Mouse (Mus musculus): Measurements from ENCODE around the gene Gfi1b. TPM values are rescaled to one million over a fixed set of nuclear protein-coding genes. Genes with fewer than 3 reads are reported as not detected.
A peak's percentile ranks its signal among the peaks of the same experiment; 100 is the strongest.

Gene Gfi1b
- 0.49 and 0.76 TPM in 2 replicates for polyA plus RNA-seq (2011; ENCODE audit: insufficient read depth, insufficient read length, low read depth, missing spikeins)

- no peaks in the 10 kb centered on the region for H3K4me1 ChIP-seq (ENCODE audit: control insufficient read depth, insufficient read depth, low read length)
- no peak within 1 kb of the TSS for H3K9ac ChIP-seq (ENCODE audit: low read depth, poor library complexity, severe bottlenecking)
- no peak within 1 kb of the TSS for H3K4me3 ChIP-seq (ENCODE audit: low read depth, low read length)
- H3K9me3 ChIP-seq (replicated peaks; ENCODE audit: control insufficient read depth, insufficient read depth, low read length, poor library complexity, severe bottlenecking): no peaks in the 10 kb centered on the region
- H3K27ac ChIP-seq (ENCODE audit: insufficient read depth, low read length): no peak within 1 kb of the TSS
- H3K27me3 ChIP-seq (ENCODE audit: control insufficient read depth, insufficient read depth, low read length, poor library complexity, severe bottlenecking): no peaks in the 10 kb centered on the region
- no peaks in the 10 kb centered on the region for H3K36me3 ChIP-seq (ENCODE audit: control insufficient read depth, insufficient read depth, low read length, poor library complexity, severe bottlenecking)
- TF ChIP-seq EP300 (IDR thresholded peaks at IDR 0.05; ENCODE audit: insufficient read depth, low read depth, low read length): no peak
- no peak for TF ChIP-seq CTCF (IDR thresholded peaks at IDR 0.05; ENCODE audit: low read depth, low read length)
- TF ChIP-seq POLR2A (IDR thresholded peaks at IDR 0.05; ENCODE audit: insufficient read depth, low read length): no peak
Observed at GRCm38 (mm10) chr2:28621664-28622171, at the start of gene Gfi1b. TSS of gene Gfi1b (minus strand) at chr2:28621982.

- Histone ChIP-seq H3K9ac (ENCODE audit: low read depth, poor library complexity, severe bottlenecking) (no peak overlapping the region), H3K4me3 (ENCODE audit: low read depth, low read length) (no peak overlapping the region), H3K27me3 (ENCODE audit: control insufficient read depth, insufficient read depth, low read length, poor library complexity, severe bottlenecking) (no peaks in the 10 kb centered on the region), H3K4me1 (ENCODE audit: control insufficient read depth, insufficient read depth, low read length) (no peaks in the 10 kb centered on the region), H3K27ac (ENCODE audit: insufficient read depth, low read length) (no peak overlapping the region), H3K36me3 (ENCODE audit: control insufficient read depth, insufficient read depth, low read length, poor library complexity, severe bottlenecking) (peaks cover 32% of the 10 kb centered on the region), H3K9me3 (replicated peaks; ENCODE audit: control insufficient read depth, insufficient read depth, low read length, poor library complexity, severe bottlenecking) (no peaks in the 10 kb centered on the region)
- TF ChIP-seq EP300 (IDR thresholded peaks at IDR 0.05; ENCODE audit: insufficient read depth, low read depth, low read length) (no peak), POLR2A (IDR thresholded peaks at IDR 0.05; ENCODE audit: insufficient read depth, low read length) (no peak), CTCF (IDR thresholded peaks at IDR 0.05; ENCODE audit: low read depth, low read length) (no peak)
Observed at GRCm38 (mm10) chr2:28671438-28671837, 49.7 kb upstream of the Gfi1b start.

DNA sequence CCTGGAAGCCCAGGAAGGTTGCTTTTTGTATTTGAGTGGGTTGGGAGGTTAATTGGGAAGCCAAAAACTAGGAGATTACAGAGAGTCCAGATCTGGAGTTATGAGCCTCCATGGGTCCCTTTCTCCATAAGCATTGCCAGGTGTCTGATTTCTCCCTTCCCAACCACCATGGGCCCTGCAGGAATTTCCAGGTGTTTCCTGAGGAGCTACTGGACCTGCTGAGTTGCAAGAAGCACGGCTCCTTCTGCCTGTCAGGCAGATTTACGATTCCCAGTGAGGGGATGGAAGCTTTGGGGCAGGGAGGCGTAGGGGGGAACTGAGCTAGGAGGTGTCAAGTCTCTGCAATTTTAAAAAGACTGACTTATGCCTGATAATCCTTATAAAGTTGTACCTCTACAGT is 44.0 kb upstream of the Gfi1b start:
- H3K36me3 ChIP-seq (ENCODE audit: control insufficient read depth, insufficient read depth, low read length, poor library complexity, severe bottlenecking): peaks cover 25% of the 10 kb centered on the region

GRCm38 (mm10) chr2:28662891-28663290 is 41.1 kb upstream of the Gfi1b start:
- TF ChIP-seq CTCF (IDR thresholded peaks at IDR 0.05; ENCODE audit: low read depth, low read length) (no peak), POLR2A (IDR thresholded peaks at IDR 0.05; ENCODE audit: insufficient read depth, low read length) (no peak), EP300 (IDR thresholded peaks at IDR 0.05; ENCODE audit: insufficient read depth, low read depth, low read length) (no peak)
- Histone ChIP-seq H3K4me1 (ENCODE audit: control insufficient read depth, insufficient read depth, low read length) (no peaks in the 10 kb centered on the region), H3K9me3 (replicated peaks; ENCODE audit: control insufficient read depth, insufficient read depth, low read length, poor library complexity, severe bottlenecking) (no peaks in the 10 kb centered on the region), H3K4me3 (ENCODE audit: low read depth, low read length) (no peak overlapping the region), H3K36me3 (ENCODE audit: control insufficient read depth, insufficient read depth, low read length, poor library complexity, severe bottlenecking) (peaks cover 26% of the 10 kb centered on the region), H3K27ac (ENCODE audit: insufficient read depth, low read length) (no peak overlapping the region), H3K27me3 (ENCODE audit: control insufficient read depth, insufficient read depth, low read length, poor library complexity, severe bottlenecking) (no peaks in the 10 kb centered on the region), H3K9ac (ENCODE audit: low read depth, poor library complexity, severe bottlenecking) (no peak overlapping the region)

More for the DNA sequence above, 44.0 kb upstream of the Gfi1b start:
- Histone ChIP-seq H3K4me1 (ENCODE audit: control insufficient read depth, insufficient read depth, low read length) (no peaks in the 10 kb centered on the region), H3K4me3 (ENCODE audit: low read depth, low read length) (no peak overlapping the region), H3K9me3 (replicated peaks; ENCODE audit: control insufficient read depth, insufficient read depth, low read length, poor library complexity, severe bottlenecking) (no peaks in the 10 kb centered on the region), H3K27ac (ENCODE audit: insufficient read depth, low read length) (no peak overlapping the region), H3K9ac (ENCODE audit: low read depth, poor library complexity, severe bottlenecking) (no peak overlapping the region), H3K27me3 (ENCODE audit: control insufficient read depth, insufficient read depth, low read length, poor library complexity, severe bottlenecking) (no peaks in the 10 kb centered on the region)
- TF ChIP-seq CTCF (IDR thresholded peaks at IDR 0.05; ENCODE audit: low read depth, low read length): no peak
- TF ChIP-seq EP300 (IDR thresholded peaks at IDR 0.05; ENCODE audit: insufficient read depth, low read depth, low read length): no peak
- no peak for TF ChIP-seq POLR2A (IDR thresholded peaks at IDR 0.05; ENCODE audit: insufficient read depth, low read length)

DNA sequence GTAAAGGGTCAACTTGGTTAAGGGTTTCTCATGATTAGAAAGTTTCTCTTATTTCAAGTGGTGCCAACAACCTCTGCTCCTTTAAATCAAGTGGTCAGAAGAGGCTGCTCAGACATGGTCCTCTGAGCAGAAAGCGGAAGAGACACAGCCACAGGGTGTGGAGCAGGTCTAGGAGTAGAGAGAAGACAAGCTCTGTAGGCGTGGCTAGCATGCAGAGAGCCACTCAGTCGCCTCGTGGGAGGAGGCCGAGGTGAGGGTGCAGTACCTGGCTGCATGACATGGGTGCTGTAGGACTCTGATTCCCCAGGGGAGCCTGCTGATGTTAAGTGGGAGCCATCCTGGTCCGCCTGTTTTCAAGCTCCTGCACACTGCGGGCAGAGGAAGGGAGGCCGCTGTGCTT is 34.4 kb upstream of the Gfi1b start:
- no peak overlapping the region for H3K4me3 ChIP-seq (ENCODE audit: low read depth, low read length)
- H3K9me3 ChIP-seq (replicated peaks; ENCODE audit: control insufficient read depth, insufficient read depth, low read length, poor library complexity, severe bottlenecking): no peaks in the 10 kb centered on the region
- H3K36me3 ChIP-seq (ENCODE audit: control insufficient read depth, insufficient read depth, low read length, poor library complexity, severe bottlenecking): peaks cover 3% of the 10 kb centered on the region; the same call in 1 of the 2 replicates
- no peak overlapping the region for H3K27ac ChIP-seq (ENCODE audit: insufficient read depth, low read length)
- H3K4me1 ChIP-seq (ENCODE audit: control insufficient read depth, insufficient read depth, low read length): no peaks in the 10 kb centered on the region
- H3K9ac ChIP-seq (ENCODE audit: low read depth, poor library complexity, severe bottlenecking): no peak overlapping the region
- TF ChIP-seq POLR2A (IDR thresholded peaks at IDR 0.05; ENCODE audit: insufficient read depth, low read length): no peak
- TF ChIP-seq CTCF (IDR thresholded peaks at IDR 0.05; ENCODE audit: low read depth, low read length): no peak
- TF ChIP-seq EP300 (IDR thresholded peaks at IDR 0.05; ENCODE audit: insufficient read depth, low read depth, low read length): no peak
- H3K27me3 ChIP-seq (ENCODE audit: control insufficient read depth, insufficient read depth, low read length, poor library complexity, severe bottlenecking): no peaks in the 10 kb centered on the region

GRCm38 (mm10) chr2:28654295-28654694 is 32.5 kb upstream of the Gfi1b start:
- H3K4me3 ChIP-seq (ENCODE audit: low read depth, low read length): no peak overlapping the region
- H3K27ac ChIP-seq (ENCODE audit: insufficient read depth, low read length): no peak overlapping the region
- no peak overlapping the region for H3K9ac ChIP-seq (ENCODE audit: low read depth, poor library complexity, severe bottlenecking)
- no peaks in the 10 kb centered on the region for H3K9me3 ChIP-seq (replicated peaks; ENCODE audit: control insufficient read depth, insufficient read depth, low read length, poor library complexity, severe bottlenecking)
- no peaks in the 10 kb centered on the region for H3K4me1 ChIP-seq (ENCODE audit: control insufficient read depth, insufficient read depth, low read length)
- no peaks in the 10 kb centered on the region; the same call in 1 of the 2 replicates for H3K36me3 ChIP-seq (ENCODE audit: control insufficient read depth, insufficient read depth, low read length, poor library complexity, severe bottlenecking)
- no peaks in the 10 kb centered on the region for H3K27me3 ChIP-seq (ENCODE audit: control insufficient read depth, insufficient read depth, low read length, poor library complexity, severe bottlenecking)
- TF ChIP-seq POLR2A (IDR thresholded peaks at IDR 0.05; ENCODE audit: insufficient read depth, low read length) (no peak), CTCF (IDR thresholded peaks at IDR 0.05; ENCODE audit: low read depth, low read length) (peak; percentile 66), EP300 (IDR thresholded peaks at IDR 0.05; ENCODE audit: insufficient read depth, low read depth, low read length) (no peak)

Measured in ES-Bruce4 (cell line).